9 mouse cellular contexts compared by ENCODE assay signal in the genomic region with DNA sequence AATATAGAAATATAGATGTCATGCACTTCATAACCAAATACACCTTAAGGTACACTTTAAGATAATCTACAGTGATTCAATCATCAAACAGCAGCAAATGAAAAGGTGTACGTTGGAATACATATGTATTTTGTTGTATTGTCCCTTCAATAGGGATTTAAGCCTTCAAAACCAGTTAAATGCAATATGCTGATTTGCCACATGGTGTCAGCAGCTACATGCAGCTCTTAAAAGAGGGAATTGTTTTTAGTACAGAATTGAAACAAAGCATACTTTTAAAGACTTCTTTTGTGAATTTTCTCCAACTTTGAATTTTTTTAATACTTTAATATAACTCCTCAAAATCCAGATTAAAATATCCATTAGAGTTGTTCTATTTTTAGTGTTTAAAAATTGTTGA.
DNase-seq lines count a peak whose midpoint lies in the region; ATAC-seq and TF ChIP-seq lines count a peak whose summit lies in the region.
"Had no signal": no experiment of that assay in that cellular context is flagged by ENCODE, and none has a peak within 500 bp of the region (broad histone marks: within the 10 kb centered on the region; RNA-seq: fewer than 3 reads in every experiment).

No protein-coding gene starts in this region.

- no peaks in the 10 kb centered on the region for H3K4me1 ChIP-seq in kidney, postnatal 0 days (replicated peaks; ENCODE audit: insufficient read depth, low read length)
- H3K4me1 ChIP-seq: embryonic facial prominence, embryonic 15.5 days had no signal

- no peak overlapping the region for H3K4me3 ChIP-seq in kidney, postnatal 0 days (replicated peaks; ENCODE audit: low read depth, low read length)
- H3K4me3 ChIP-seq in layer of hippocampus, adult 2 months, result no peak overlapping the region
- H3K4me3 ChIP-seq: embryonic facial prominence, embryonic 15.5 days had no signal

- POLR2A ChIA-PET in Patski (lab: Charles Lee), result no interaction called here

- no peak for ATAC-seq in kidney, postnatal 0 days (replicated peaks; ENCODE audit: low FRiP score, low read depth)
- ATAC-seq in Patski, result no peak

- DNase-seq in kidney, postnatal 0 days (ENCODE audit: low spot score), result peak; percentile 74
- DNase-seq in kidney, adult 18-20 months, result no peak
- DNase-seq in ES-CJ7 (ENCODE audit: low read depth, low spot score) (peak; percentile 37), Patski (ENCODE audit: low read depth, low spot score) (peak; percentile 0)
- peak; percentile 12 to 50 for DNase-seq in layer of hippocampus, adult 2 months (ENCODE audit: low spot score in 2 of 2)
- DNase-seq in adrenal gland, adult 2 months, result no peak
- no peak for DNase-seq in thymus, postnatal 4 days
- DNase-seq in adrenal gland, adult 18-20 months (ENCODE audit: low spot score in 2 of 2), result no peak

- H3K4me2 ChIP-seq in kidney, postnatal 0 days (ENCODE audit: low read length), result no peak overlapping the region
- H3K4me2 ChIP-seq: embryonic facial prominence, embryonic 15.5 days had no signal

- H3K36me3 ChIP-seq in kidney, postnatal 0 days (ENCODE audit: insufficient read depth, low read length), result no peaks in the 10 kb centered on the region
- H3K36me3 ChIP-seq: embryonic facial prominence, embryonic 15.5 days had no signal

- no peaks in the 10 kb centered on the region for H3K9me3 ChIP-seq in kidney, postnatal 0 days (replicated peaks; ENCODE audit: low read length)
- H3K9me3 ChIP-seq: embryonic facial prominence, embryonic 15.5 days had no signal

- 30% methylated on average over 1 of the region's 1 CpGs for WGBS in kidney, postnatal 0 days

- H3K27ac ChIP-seq in kidney, postnatal 0 days, result no peak overlapping the region
- no peak overlapping the region for H3K27ac ChIP-seq in layer of hippocampus, adult 2 months
- H3K27ac ChIP-seq: embryonic facial prominence, embryonic 15.5 days had no signal

- no peaks in the 10 kb centered on the region for H3K27me3 ChIP-seq in kidney, postnatal 0 days (ENCODE audit: insufficient read depth, low read length)
- no peaks in the 10 kb centered on the region for H3K27me3 ChIP-seq in Patski
- H3K27me3 ChIP-seq: embryonic facial prominence, embryonic 15.5 days had no signal

- CTCF ChIA-PET in Patski (lab: Charles Lee), result no interaction called here

- TF ChIP-seq CTCF in kidney, postnatal 0 days (IDR thresholded peaks at IDR 0.05; ENCODE audit: low read depth), result peak; percentile 88
- peak; percentile 43 for TF ChIP-seq CTCF in Patski (IDR thresholded peaks at IDR 0.05)
- TF ChIP-seq CTCF in layer of hippocampus, adult 2 months (conservative IDR thresholded peaks at IDR 0.05), result peak; percentile 90

- H3K9ac ChIP-seq in kidney, postnatal 0 days (ENCODE audit: low read depth, low read length), result no peak overlapping the region
- H3K9ac ChIP-seq: embryonic facial prominence, embryonic 15.5 days had no signal

- in situ Hi-C loops in Patski (cut with MboI; ENCODE audit: low pct_unique_long_range_greater_than_20kb), result loop anchor here (10.0 kb wide), 1 partner anchor 834 kb away; no protein-coding TSS in a partner anchor

Comparison
In these comparisons a context has a peak if more than half of its experiments do, and no peak if none do; other contexts are left out.
1. DNase-seq: peak in kidney, postnatal 0 days (single experiment), ES-CJ7 (single experiment), Patski (single experiment) and layer of hippocampus, adult 2 months (2 of 2); none in kidney, adult 18-20 months (single experiment), adrenal gland, adult 2 months (single experiment), thymus, postnatal 4 days (single experiment) and adrenal gland, adult 18-20 months (0 of 2).
2. Peak in every context shown above with its lines, with median percentiles within 50 percentile points of each other: CTCF ChIP-seq.